Mouse (Mus musculus) heart, adult 11 months (tissue): Measurements from ENCODE around the gene Rpp30.

Experiments
- DNase-seq: peaks from one replicate; pipeline ENCODE4 v3.0.0; 2022

Rpp30 gene

DNA sequence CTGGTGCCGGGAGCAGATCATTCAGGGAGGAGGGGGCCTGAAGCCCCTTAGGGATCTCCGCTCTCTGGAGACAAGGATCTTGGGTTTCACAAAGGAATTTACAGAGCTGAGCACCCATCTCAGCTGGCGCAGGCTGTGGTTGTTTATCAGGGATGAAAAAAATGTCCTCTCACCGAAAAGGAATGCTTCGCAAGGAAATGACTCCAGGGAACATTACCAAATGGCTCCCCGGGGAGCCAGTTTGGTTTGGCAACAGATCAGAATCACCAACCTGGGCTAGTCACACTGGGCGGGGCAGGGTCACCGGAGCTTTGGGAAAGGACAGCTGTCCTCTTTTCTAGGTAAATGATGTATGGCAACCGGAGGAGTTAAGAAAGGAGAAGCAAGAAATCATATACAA lies 45.7 kb downstream of the Rpp30 start:
- DNase-seq: peak; percentile 92

DNA sequence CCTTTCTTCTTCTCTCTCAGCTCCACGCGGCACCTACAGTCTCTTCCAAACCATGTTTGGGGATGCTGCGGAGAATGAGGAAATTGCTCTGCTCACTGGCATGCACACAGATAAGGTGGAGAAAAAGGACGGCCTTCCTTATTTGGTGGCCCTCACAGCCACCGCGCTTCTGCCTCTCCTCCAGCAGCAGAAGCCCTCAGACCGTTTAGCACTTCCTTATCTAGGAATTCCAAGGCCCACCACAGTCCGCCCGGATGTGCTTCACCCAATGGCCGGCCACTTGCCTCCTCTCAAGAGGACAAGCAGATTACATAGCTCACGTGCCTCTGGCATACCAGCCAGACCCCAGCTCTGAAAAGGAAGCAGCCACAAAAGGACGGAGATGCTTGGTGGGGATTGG lies 46.1 kb downstream of the Rpp30 start:
- DNase-seq: peak; percentile 90

DNA sequence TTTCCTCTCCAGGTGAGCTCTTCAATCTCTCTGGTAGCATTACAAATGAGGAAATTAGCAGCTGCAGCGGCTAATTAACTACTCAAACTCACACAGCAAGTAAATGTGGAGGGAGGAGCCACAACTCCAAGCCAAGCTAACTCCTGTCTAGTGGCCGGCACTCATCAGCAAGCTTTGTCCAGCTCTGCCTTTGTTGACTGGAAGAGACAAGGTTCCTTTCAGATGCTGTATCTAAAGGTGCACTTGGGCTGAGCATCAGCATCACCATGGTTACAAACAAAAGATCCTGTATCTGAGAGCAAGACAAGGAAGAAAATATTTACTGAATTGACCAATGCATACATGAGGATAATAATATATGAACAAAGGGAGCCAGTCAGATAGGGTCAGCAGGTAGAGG lies 46.7 kb downstream of the Rpp30 start:
- no peak for DNase-seq

DNA sequence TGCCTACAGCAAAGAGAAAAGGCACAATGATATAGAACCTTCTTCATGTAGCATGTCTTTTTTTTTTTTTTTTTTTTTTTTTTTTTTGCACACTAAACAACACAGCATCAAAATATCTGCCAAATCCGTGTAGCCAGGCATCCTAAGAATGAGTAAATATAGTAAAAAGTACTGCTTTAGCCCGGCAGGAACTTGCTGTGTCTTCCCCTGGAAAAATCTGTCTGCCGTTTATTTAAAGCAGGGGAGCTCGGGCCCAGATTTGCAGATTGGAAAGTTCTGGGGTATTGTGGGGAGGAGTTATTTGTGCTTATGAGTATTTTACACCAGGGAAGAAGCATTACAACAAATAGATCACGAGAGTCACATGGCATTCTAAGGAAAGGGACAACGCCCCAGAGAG lies 48.5 kb downstream of the Rpp30 start:
- no peak for DNase-seq

DNA sequence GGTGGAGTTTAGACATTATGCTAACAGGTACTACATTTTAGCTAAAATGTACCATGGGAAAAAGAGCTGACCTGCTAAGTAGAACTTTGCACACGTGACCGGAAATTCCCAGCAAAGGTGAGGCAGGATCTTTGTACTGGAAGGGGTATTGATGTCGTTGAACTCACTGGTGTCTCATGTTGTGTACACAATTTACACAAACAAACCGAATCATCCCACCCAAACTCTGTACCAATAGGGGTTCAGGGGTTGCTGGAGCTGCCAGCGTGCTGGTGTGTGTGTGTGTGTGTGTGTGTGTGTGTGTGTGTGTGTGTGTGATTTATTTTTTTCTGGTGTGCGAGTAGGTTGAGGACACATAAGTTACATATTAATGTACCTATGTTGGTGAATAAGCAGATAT lies 49.5 kb downstream of the Rpp30 start:
- peak; percentile 8 for DNase-seq

DNA sequence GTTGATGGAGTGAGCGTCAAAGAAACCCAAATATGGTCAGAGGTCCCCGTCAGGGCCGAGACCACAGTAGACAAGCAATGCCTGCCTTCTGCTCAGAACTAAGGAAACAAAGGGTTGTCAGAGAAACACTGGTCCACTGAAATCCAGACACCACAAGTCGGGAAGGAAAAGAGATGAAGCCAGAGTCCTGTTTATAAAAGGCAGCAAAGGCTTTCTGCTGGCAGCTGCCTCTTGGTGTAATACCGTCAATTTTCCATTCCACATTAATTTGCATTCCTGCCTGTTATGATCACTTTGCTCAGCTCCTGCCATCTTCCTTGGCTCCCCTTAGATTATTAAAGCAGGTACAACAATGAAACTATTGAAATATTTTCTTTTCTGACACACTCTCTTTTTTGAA lies 50.2 kb downstream of the Rpp30 start:
- peak; percentile 79 for DNase-seq

DNA sequence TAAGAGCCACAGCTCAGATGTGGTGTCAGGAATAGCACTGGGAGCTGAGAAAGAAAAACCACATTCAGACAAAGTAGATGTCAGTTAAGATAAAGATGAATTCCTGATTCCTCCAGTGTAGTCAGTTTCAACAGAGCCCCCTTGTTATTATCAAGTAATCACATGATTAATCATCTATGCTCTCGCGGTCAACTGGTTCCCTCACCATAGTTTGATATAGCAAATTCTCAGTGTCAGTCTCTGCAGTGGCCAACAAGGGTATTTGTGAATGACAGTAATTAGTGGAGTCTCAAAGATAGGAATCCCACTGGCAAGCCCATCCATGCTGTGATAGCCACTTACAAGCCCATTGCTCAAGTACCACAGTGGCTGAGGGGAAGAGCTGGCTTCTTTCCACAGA lies 60.1 kb downstream of the Rpp30 start:
- no peak for DNase-seq

DNA sequence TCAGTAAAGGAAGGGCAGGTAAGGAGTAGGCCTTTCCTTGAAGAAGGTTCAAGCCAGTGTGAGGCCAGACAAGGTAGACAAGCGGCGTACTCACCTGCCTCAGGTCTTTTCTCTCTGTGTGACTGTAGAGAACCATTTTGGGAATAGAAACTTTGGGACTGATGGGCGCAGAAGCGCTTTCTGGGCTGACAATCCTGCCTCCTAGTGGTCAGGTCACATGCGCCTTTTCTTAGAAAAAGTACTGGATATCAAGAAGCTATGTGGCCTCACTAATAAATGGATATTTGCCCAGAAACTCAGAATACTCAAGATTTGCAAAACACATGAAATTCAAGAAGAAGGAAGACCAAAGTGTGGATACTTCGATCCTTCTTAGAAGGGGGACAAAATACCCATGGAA lies 65.1 kb downstream of the Rpp30 start:
- DNase-seq: no peak

DNA sequence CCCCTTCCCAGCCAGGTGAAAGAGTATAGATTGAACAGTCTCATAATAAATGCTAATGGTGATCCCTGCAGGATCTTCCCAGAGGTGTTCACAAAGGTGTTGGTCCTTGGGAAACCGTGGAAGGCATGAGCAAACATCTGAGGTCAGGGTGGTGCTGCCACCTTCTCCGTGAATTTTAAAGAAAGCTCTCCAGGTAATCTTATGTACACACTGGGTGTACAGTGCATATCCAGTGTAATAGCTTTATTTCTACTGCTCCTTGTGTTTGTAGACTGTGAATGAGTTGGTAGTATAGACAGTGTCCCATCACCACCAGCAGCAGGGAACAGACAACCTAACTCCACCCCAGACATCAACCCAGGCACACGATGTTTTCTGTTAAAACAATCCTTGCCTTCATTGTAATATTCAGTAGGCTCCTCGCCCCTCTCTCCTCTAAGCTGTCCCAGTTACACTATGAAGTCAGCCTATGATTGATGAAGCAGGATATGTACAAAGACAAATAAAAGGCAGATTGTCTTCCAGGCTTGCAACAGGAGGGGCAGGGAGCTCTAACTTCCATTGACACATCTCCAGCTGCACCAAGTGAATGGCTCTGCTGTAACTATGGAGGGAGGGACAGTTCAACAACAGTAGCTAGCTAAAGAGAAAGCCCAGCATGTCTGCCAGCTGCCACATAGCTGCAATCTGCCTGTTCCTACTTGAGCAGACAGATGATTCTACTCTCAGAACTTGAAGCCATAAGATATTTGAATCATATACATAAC lies 66.9 kb downstream of the Rpp30 start:
- no peak for DNase-seq
